9 mouse cellular contexts compared by ENCODE assay signal in genomic region chr1:105354901-105355891, GRCm38 (mm10). TPM values are rescaled to one million over a fixed set of nuclear protein-coding genes. Genes with fewer than 3 reads are reported as not detected.
DNase-seq lines count a peak whose midpoint lies in the region; ATAC-seq and TF ChIP-seq lines count a peak whose summit lies in the region.
"Had no signal": no experiment of that assay in that cellular context is flagged by ENCODE, and none has a peak within 500 bp of the region (broad histone marks: within the 10 kb centered on the region; RNA-seq: fewer than 3 reads in every experiment).

No protein-coding gene starts in this region.

- ATAC-seq in embryonic facial prominence, embryonic 13.5 days (ENCODE audit: insufficient number of reproducible peaks, insufficient read depth, low FRiP score, low TSS enrichment, low read depth), result no peak
- no peak for ATAC-seq in liver, embryonic 14.5 days (ENCODE audit: insufficient read depth)
- peak; percentile 61 for ATAC-seq in neural tube, embryonic 14.5 days (ENCODE audit: low read depth)
- ATAC-seq in erythroid progenitor cell, adult 5-6 weeks (replicated peaks; ENCODE audit: low FRiP score, poor library complexity, severe bottlenecking), result no peak

- H3K4me1 ChIP-seq in embryonic facial prominence, embryonic 13.5 days, result peaks cover 11% of the 10 kb centered on the region; the same call in 1 of the 2 replicates
- no peaks in the 10 kb centered on the region for H3K4me1 ChIP-seq in liver, embryonic 14.5 days (replicated peaks; ENCODE audit: control insufficient read depth in 2 of 2, insufficient read depth in 2 of 2, low read length in 1 of 2)
- no peaks in the 10 kb centered on the region; the same call in 1 of the 2 replicates for H3K4me1 ChIP-seq in neural tube, embryonic 14.5 days (ENCODE audit: control insufficient read depth, insufficient read depth, low read length)

- no peak overlapping the region for H3K27ac ChIP-seq in embryonic facial prominence, embryonic 13.5 days
- H3K27ac ChIP-seq in liver, embryonic 14.5 days, result no peak overlapping the region
- peak overlapping the region; percentile 83 for H3K27ac ChIP-seq in neural tube, embryonic 14.5 days (ENCODE audit: low read depth, low read length)
- H3K27ac ChIP-seq: macrophage had no signal

- peak overlapping the region; percentile 94 for H3K4me2 ChIP-seq in embryonic facial prominence, embryonic 13.5 days
- H3K4me2 ChIP-seq in liver, embryonic 14.5 days (ENCODE audit: low read depth), result peak overlapping the region; percentile 53
- H3K4me2 ChIP-seq in neural tube, embryonic 14.5 days (ENCODE audit: low read depth, low read length), result peak overlapping the region; percentile 73

- WGBS in embryonic facial prominence, embryonic 13.5 days, result 5% methylated on average over 30 of the region's 30 CpGs
- WGBS in liver, embryonic 14.5 days (ENCODE audit: insufficient replicate concordance), result 8% methylated on average over 30 of the region's 30 CpGs
- 3% methylated on average over 30 of the region's 30 CpGs for WGBS in neural tube, embryonic 14.5 days

- TF ChIP-seq EP300 in liver, embryonic 14.5 days (IDR thresholded peaks at IDR 0.05; ENCODE audit: low read depth), result no peak

- peak; percentile 22 to 28 for DNase-seq in left cerebral cortex, adult 18-20 months (ENCODE audit: low spot score in 2 of 2)
- no peak for DNase-seq in left cerebral cortex, adult 11 months (ENCODE audit: low spot score)
- DNase-seq in heart, adult 9 months (ENCODE audit: low spot score in 2 of 2), result peak; percentile 20 to 32
- peak; percentile 38 for DNase-seq in kidney, adult 9 months
- DNase-seq in liver, embryonic 14.5 days (ENCODE audit: low read depth in 3 of 3, low spot score in 3 of 3), result no peak

- H3K36me3 ChIP-seq in embryonic facial prominence, embryonic 13.5 days, result no peaks in the 10 kb centered on the region
- H3K36me3 ChIP-seq in liver, embryonic 14.5 days (replicated peaks; ENCODE audit: control insufficient read depth, insufficient read depth, low read depth), result no peaks in the 10 kb centered on the region
- H3K36me3 ChIP-seq in neural tube, embryonic 14.5 days (ENCODE audit: control insufficient read depth, insufficient read depth, low read length), result no peaks in the 10 kb centered on the region

- peak overlapping the region; percentile 74 for H3K4me3 ChIP-seq in embryonic facial prominence, embryonic 13.5 days
- peak overlapping the region; percentile 54 to 58 for H3K4me3 ChIP-seq in liver, embryonic 14.5 days (ENCODE audit: insufficient read depth in 1 of 2, low read depth in 2 of 2, low read length in 2 of 2)
- H3K4me3 ChIP-seq in neural tube, embryonic 14.5 days (ENCODE audit: low read depth, low read length), result peak overlapping the region; percentile 84

- H3K27me3 ChIP-seq in embryonic facial prominence, embryonic 13.5 days, result peaks cover 23% of the 10 kb centered on the region
- peaks cover 19% of the 10 kb centered on the region for H3K27me3 ChIP-seq in liver, embryonic 14.5 days (ENCODE audit: control insufficient read depth, insufficient read depth, low read length)
- no peaks in the 10 kb centered on the region for H3K27me3 ChIP-seq in neural tube, embryonic 14.5 days (ENCODE audit: control insufficient read depth, insufficient read depth, low read length)

- no peaks in the 10 kb centered on the region for H3K9me3 ChIP-seq in embryonic facial prominence, embryonic 13.5 days
- H3K9me3 ChIP-seq in liver, embryonic 14.5 days (ENCODE audit: control insufficient read depth, low read length), result no peaks in the 10 kb centered on the region
- H3K9me3 ChIP-seq in neural tube, embryonic 14.5 days (ENCODE audit: control insufficient read depth, low read length), result no peaks in the 10 kb centered on the region

- no peak for TF ChIP-seq CTCF in liver, embryonic 14.5 days (IDR thresholded peaks at IDR 0.05; ENCODE audit: low read depth)

- peak overlapping the region; percentile 76 for H3K9ac ChIP-seq in embryonic facial prominence, embryonic 13.5 days
- H3K9ac ChIP-seq in liver, embryonic 14.5 days (replicated peaks), result no peak overlapping the region
- H3K9ac ChIP-seq in neural tube, embryonic 14.5 days (replicated peaks; ENCODE audit: low read depth, low read length), result peak overlapping the region; percentile 79

RNA-seq across cellular contexts. Expression of gene Rnf152, which starts 1.3 kb away (rescaled TPM):
- 1 to 10 TPM; 8.2 to 8.4 TPM for total RNA-seq in left cerebral cortex, adult 18-20 months (2021)
- polyA plus RNA-seq in embryonic facial prominence, embryonic 13.5 days (2015; fragmentation: Nextera tagmentation; extraction: Ambion mirVana), result 0.87 and 1.00 TPM in 2 replicates
- polyA plus RNA-seq in liver, embryonic 14.5 days (2012; rRNA removed), result 0.08 TPM in 2 replicates
- 0.05 and 0.06 TPM in 2 replicates for polyA plus RNA-seq in liver, embryonic 14.5 days (2014; fragmentation: Nextera tagmentation; extraction: Ambion mirVana)
- 31.0 and 37.1 TPM in 2 replicates for polyA plus RNA-seq in neural tube, embryonic 14.5 days (2014; fragmentation: Nextera tagmentation; extraction: Ambion mirVana)
- not detected in 2 replicates for total RNA-seq in erythroid progenitor cell, adult 5-6 weeks (2015; ENCODE audit: low replicate concordance)
- total RNA-seq in erythroid progenitor cell, adult 5-6 weeks (2017; ENCODE audit: low replicate concordance), result not detected in 2 replicates
- polyA plus RNA-seq: macrophage had no signal

Comparison
In these comparisons a context has a peak if more than half of its experiments do, and no peak if none do; other contexts are left out.
1. DNase-seq: peak in left cerebral cortex, adult 18-20 months (2 of 2), heart, adult 9 months (2 of 2) and kidney, adult 9 months (single experiment); none in left cerebral cortex, adult 11 months (single experiment) and liver, embryonic 14.5 days (0 of 3).
2. RNA of gene Rnf152, which starts 1.3 kb away (polyA plus RNA-seq): 31.0 to 37.1 TPM in neural tube, embryonic 14.5 days; 0.87 to 1.00 TPM in embryonic facial prominence, embryonic 13.5 days and 0.05 to 0.08 TPM in liver, embryonic 14.5 days; every median in the first group is over 10 times any median in the second.
3. Peak in every context shown above with its lines, with median percentiles within 50 percentile points of each other: H3K4me2 ChIP-seq and H3K4me3 ChIP-seq.